Mouse (Mus musculus) limb, embryonic 15.5 days (tissue): Measurements from ENCODE around the gene Mei4. TPM values are rescaled to one million over a fixed set of nuclear protein-coding genes. Genes with fewer than 3 reads are reported as not detected.

Source experiments
- ATAC-seq: fragments of 200-750 bp; cut with Nextera tagmentation; 2 replicates; pipeline ENCODE4 v1.8.0; 2017; ENCODE audit warnings: low read depth, moderate TSS enrichment; ENCODE audit not compliant: insufficient number of reproducible peaks, low FRiP score, low TSS enrichment
- H3K27ac ChIP-seq: fragments of 300-500 bp; sonication (generic); 2 replicates; pipeline ENCODE4 v1.5.1; 2015; ENCODE audit warnings: moderate library complexity, mild to moderate bottlenecking, inconsistent platforms
- H3K27me3 ChIP-seq: fragments of 300-500 bp; sonication (generic); 2 replicates; pipeline ENCODE4 v1.6.1; 2015; ENCODE audit warnings: inconsistent platforms
- H3K36me3 ChIP-seq: fragments of 300-500 bp; sonication (generic); 2 replicates; pipeline ENCODE4 v1.6.1; 2015; ENCODE audit warnings: inconsistent platforms
- H3K4me1 ChIP-seq: fragments of 300-500 bp; sonication (generic); 2 replicates; pipeline ENCODE4 v1.6.1; 2015; ENCODE audit warnings: inconsistent platforms
- H3K4me2 ChIP-seq: fragments of 300-500 bp; sonication (generic); 2 replicates; pipeline ENCODE4 v1.6.1; 2015; ENCODE audit warnings: mild to moderate bottlenecking, inconsistent platforms
- H3K4me3 ChIP-seq: fragments of 300-500 bp; sonication (generic); 2 replicates; pipeline ENCODE4 v1.5.1; 2015; ENCODE audit warnings: mild to moderate bottlenecking, inconsistent platforms
- H3K9ac ChIP-seq: fragments of 300-500 bp; sonication (generic); 2 replicates; pipeline ENCODE4 v1.6.1; 2015; ENCODE audit warnings: inconsistent platforms
- H3K9me3 ChIP-seq: fragments of 300-500 bp; sonication (generic); 2 replicates; pipeline ENCODE4 v1.6.1; 2016; ENCODE audit warnings: inconsistent platforms
- WGBS: fragments of 180-500 bp; shearing (Covaris S2); methylation state at CpG from one replicate; pipeline ENCODE4 v1.1.7; 2015; 5-methylcytosine and 5-hydroxymethylcytosine counted together
- polyA plus RNA-seq: library from polyadenylated mRNA; unstranded; fragments of >200 nt; fragmentation: Nextera tagmentation; extraction: Ambion mirVana; gene quantifications from 2 replicates; pipeline ENCODE4 v1.2.1, GENCODE M21; 2015

Gene Mei4
- polyA plus RNA-seq, 1 experiment from 2014 or later = 1.0 TPM

DNA sequence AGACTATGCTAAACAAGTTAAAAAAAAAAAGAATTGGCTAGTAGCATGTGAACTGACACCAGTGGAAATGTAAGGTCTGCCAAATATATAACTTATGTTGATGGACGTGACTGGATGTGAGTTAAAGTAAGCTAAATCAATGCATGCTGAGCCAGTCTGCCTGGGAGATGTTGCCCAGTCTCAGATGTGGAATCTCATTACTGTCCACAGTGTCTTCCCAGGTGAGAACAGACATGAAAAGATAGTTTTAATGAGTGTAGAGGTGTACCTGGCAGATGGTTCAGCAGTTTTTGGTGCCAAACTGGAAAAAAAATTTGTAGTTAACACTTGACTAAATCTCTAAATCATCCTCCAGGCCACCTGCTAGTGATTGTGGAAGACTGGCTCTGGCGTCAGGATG, 94.4 kb downstream of the Mei4 start:
- H3K4me2 ChIP-seq = no peak overlapping the region
- 68% methylated on average over 2 of the region's 2 CpGs for WGBS
- no peaks in the 10 kb centered on the region for H3K36me3 ChIP-seq
- H3K9me3 ChIP-seq = no peaks in the 10 kb centered on the region
- no peak overlapping the region for H3K27ac ChIP-seq
- no peak overlapping the region for H3K9ac ChIP-seq
- no peaks in the 10 kb centered on the region for H3K4me1 ChIP-seq
- H3K4me3 ChIP-seq = no peak overlapping the region
- H3K27me3 ChIP-seq = no peaks in the 10 kb centered on the region
- ATAC-seq = no peak

DNA sequence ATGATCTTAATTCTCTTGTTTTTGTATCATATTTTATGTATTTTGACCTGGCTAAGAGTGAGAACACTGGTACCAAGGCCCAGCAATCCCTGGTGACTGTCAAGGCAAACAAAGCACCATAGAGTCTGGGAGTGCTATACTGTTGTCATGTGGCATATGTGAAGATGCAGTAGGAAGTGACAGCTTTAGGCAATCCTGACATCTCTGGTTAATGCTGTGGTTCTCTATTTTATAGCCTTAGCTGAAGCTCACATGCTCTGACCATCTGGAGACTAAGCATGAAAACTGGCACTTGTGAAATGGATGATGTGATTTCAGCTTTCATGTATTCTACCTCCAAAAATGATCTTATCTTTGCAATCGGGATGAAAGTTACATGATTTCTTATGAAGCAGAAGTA, 103.3 kb downstream of the Mei4 start:
- H3K9ac ChIP-seq = no peak overlapping the region
- no peak overlapping the region for H3K4me2 ChIP-seq
- no peak overlapping the region for H3K27ac ChIP-seq
- no peaks in the 10 kb centered on the region for H3K36me3 ChIP-seq
- ATAC-seq = no peak
- no peaks in the 10 kb centered on the region for H3K9me3 ChIP-seq
- H3K27me3 ChIP-seq = no peaks in the 10 kb centered on the region
- H3K4me1 ChIP-seq = no peaks in the 10 kb centered on the region
- WGBS = 74% methylated on average over 1 of the region's 1 CpGs
- no peak overlapping the region for H3K4me3 ChIP-seq

DNA sequence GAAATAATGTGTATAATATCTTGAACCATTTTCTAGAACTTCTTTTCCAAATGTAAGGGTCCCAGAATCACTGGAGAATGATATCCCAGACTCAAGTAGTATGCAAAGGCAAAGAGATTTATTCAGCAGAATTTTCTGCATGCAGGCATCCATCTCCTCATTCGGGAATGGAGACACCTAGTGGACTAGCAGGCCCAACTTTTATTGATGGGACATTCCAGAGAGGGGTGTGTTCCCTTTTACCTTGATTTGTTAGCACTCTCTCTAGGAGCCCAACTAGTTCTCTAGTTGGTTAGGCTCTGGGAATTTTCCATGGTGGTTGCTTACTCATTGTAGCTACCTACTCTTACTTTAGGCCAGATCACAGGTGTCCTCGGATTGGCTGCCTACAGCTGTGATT, 105.5 kb downstream of the Mei4 start:
- ATAC-seq = no peak
- Histone ChIP-seq H3K27me3 (no peaks in the 10 kb centered on the region), H3K4me2 (no peak overlapping the region), H3K27ac (no peak overlapping the region), H3K9me3 (no peaks in the 10 kb centered on the region), H3K36me3 (no peaks in the 10 kb centered on the region), H3K4me3 (no peak overlapping the region), H3K4me1 (no peaks in the 10 kb centered on the region), H3K9ac (no peak overlapping the region)
- 49% methylated on average over 2 of the region's 2 CpGs for WGBS

DNA sequence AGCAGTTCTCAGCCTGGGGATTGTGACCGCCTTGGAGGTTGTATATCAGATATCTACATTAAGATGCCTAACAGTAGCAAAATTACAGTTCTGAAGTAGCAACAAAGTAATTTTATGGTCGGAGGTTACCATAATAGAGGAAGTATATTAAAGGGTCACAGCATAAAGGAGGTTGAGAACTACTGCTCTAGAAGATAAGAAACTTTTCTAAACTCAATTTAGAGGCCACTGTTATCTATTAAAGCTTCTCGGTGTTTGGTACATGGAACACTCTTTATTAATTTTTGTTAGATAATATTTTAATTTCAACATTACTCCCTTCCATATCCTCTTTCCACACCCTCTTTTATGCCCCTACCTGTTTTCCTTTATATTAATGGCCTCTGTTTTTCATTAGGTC, 119.0 kb downstream of the Mei4 start:
- ATAC-seq = no peak
- no peaks in the 10 kb centered on the region for H3K4me1 ChIP-seq
- H3K27ac ChIP-seq = no peak overlapping the region
- no peak overlapping the region for H3K4me3 ChIP-seq
- no peak overlapping the region for H3K4me2 ChIP-seq
- no peaks in the 10 kb centered on the region for H3K9me3 ChIP-seq
- 90% methylated on average over 3 of the region's 3 CpGs for WGBS
- H3K9ac ChIP-seq = no peak overlapping the region
- no peaks in the 10 kb centered on the region for H3K36me3 ChIP-seq
- H3K27me3 ChIP-seq = no peaks in the 10 kb centered on the region

DNA sequence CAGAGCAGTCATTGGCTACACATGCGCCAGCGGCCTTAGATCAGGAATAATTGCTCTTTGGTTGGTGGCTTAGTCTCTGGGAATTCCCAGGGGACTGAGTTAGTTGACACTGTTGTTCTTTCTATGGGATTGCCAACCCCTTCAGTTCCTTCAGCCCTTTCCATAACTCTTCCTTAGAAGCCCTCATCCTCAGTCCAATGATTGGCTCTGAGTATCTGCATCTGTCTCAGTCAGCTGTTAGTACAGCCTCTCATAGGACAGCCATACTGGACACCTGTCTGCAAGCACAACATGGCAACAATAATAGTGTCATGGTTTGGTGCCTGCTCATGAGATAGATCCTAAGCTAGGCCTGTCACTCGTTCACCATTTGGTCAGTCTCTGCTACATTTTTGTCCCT, 149.5 kb downstream of the Mei4 start:
- no peaks in the 10 kb centered on the region for H3K9me3 ChIP-seq
- WGBS = 69% methylated on average over 3 of the region's 3 CpGs

DNA sequence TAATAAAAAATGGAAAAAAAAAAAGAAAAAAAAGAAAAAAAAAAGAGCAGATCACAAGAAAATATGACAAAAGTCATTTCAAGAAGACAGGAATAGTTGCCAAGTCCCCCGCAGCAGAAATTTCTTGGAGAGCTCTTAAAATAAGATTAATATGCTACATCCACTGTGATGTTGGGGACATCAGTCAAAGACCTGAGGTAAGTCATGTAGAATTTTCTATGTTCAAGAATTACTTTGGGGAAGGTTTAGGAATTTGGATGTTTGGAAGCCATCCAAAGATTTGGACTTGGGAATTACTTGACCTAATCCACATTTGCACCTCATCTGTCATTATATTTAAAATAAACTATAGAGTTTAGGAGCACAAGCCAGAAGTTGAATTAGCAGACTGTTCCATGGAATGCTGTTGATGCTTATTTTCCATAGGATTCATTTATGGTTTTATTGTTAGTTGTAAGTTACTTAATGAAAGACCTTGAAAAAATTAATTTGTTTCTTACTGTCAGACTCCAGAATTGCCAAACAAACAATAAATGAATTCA, 179.1 kb downstream of the Mei4 start:
- Histone ChIP-seq H3K27ac (no peak overlapping the region), H3K4me2 (no peak overlapping the region), H3K9ac (no peak overlapping the region), H3K4me1 (no peaks in the 10 kb centered on the region), H3K4me3 (no peak overlapping the region), H3K9me3 (no peaks in the 10 kb centered on the region), H3K27me3 (no peaks in the 10 kb centered on the region), H3K36me3 (no peaks in the 10 kb centered on the region)
- no peak for ATAC-seq
- 63% methylated on average over 1 of the region's 1 CpGs for WGBS

More for the DNA sequence above, 149.5 kb downstream of the Mei4 start:
- Histone ChIP-seq H3K27me3 (no peaks in the 10 kb centered on the region), H3K9ac (no peak overlapping the region), H3K4me1 (no peaks in the 10 kb centered on the region), H3K4me3 (no peak overlapping the region), H3K36me3 (no peaks in the 10 kb centered on the region), H3K27ac (no peak overlapping the region), H3K4me2 (no peak overlapping the region)
- 0 out of 2 replicates have a peak, but pooled peaks have one; percentile 35 for ATAC-seq

DNA sequence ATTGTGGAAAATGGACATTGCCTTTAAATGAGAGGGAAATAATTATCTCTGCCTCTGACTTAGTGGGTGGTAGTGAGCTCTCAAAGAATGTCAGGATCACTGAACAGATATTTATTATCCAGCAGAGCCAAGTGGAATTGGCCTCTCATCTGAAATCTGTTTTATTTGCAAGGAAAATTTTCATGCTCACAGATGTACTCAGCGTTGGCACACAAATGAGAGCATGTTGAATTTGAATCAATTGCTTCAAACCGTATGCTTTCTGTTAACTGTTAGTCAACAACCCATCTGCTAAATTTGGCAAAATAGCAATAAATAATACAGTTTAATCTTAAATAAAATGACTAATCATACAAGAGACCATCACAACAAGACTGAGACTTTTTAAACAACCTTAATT, 181.0 kb downstream of the Mei4 start:
- H3K36me3 ChIP-seq = no peaks in the 10 kb centered on the region
- WGBS = 72% methylated on average over 2 of the region's 2 CpGs
- no peaks in the 10 kb centered on the region for H3K27me3 ChIP-seq
- H3K9ac ChIP-seq = no peak overlapping the region
- H3K4me2 ChIP-seq = no peak overlapping the region
- H3K9me3 ChIP-seq = no peaks in the 10 kb centered on the region
- ATAC-seq = no peak
- H3K4me3 ChIP-seq = no peak overlapping the region
- H3K27ac ChIP-seq = no peak overlapping the region
- H3K4me1 ChIP-seq = no peaks in the 10 kb centered on the region

DNA sequence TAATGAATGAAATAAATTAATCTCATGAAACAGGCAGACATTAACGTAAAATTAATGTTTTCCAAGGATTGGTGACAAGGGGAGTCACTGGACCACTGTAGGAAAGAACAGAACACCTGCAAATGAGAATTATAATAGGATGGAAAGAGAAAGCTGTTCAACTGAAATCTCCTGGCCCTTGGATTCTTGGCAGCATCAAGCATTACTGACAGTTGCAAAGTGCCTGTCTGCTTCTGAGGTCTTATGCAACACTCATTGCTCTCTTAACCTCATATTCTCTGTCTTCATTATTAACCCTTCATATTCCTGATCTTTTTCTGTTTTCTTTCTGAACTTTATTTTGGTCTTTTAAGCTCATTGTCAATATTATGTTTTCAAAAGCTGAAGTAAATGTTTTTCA, 210.4 kb downstream of the Mei4 start:
- H3K9ac ChIP-seq = no peak overlapping the region
- no peak overlapping the region for H3K4me2 ChIP-seq
- no peaks in the 10 kb centered on the region for H3K4me1 ChIP-seq
- H3K27me3 ChIP-seq = no peaks in the 10 kb centered on the region
- no peaks in the 10 kb centered on the region for H3K36me3 ChIP-seq
- ATAC-seq = no peak
- H3K4me3 ChIP-seq = no peak overlapping the region
- WGBS = 59% methylated on average over 1 of the region's 1 CpGs
- H3K9me3 ChIP-seq = no peaks in the 10 kb centered on the region
- H3K27ac ChIP-seq = no peak overlapping the region

DNA sequence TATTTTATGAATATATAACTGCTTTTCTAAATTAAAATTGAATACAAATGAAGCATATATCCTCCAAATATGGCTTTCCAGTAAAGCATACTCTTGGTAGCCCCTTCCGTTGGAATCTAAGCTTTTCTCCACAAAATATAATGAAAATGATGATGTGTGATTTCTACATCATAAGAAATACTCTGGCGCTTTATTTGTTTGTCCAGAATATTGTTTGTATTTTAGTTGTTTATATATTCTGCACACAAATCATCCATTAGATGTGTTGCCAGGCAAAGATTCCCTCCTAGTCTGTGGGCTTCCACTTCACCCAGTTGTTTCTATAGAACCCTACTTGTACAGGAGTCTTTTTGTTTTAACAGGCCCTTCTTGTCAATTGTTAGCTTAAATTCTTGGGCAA, 211.8 kb downstream of the Mei4 start:
- ATAC-seq = no peak
- Histone ChIP-seq H3K27me3 (no peaks in the 10 kb centered on the region), H3K4me1 (no peaks in the 10 kb centered on the region), H3K27ac (no peak overlapping the region), H3K4me2 (no peak overlapping the region), H3K4me3 (no peak overlapping the region), H3K9me3 (no peaks in the 10 kb centered on the region), H3K36me3 (no peaks in the 10 kb centered on the region), H3K9ac (no peak overlapping the region)
- 87% methylated on average over 2 of the region's 2 CpGs for WGBS

DNA sequence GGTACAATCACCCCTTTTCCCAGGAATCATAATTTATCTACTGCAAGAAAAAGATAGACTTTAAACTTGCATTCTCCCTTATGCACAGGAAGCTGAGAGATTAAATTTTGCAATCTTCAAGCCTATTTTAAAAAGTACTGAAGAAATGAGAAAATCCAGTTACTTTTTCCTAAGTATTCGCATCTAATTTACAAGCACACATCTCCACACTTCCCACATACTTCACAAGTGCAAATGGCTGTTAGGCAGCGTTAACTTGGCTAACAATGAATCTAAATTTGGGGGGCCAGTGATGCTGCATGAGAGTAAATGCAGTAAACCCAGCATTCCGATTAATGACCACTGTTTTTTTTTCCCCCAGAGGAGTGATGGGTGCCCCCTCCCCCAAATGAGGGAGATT, 232.9 kb downstream of the Mei4 start:
- Histone ChIP-seq H3K9me3 (no peaks in the 10 kb centered on the region), H3K4me2 (no peak overlapping the region), H3K9ac (no peak overlapping the region), H3K4me3 (no peak overlapping the region), H3K4me1 (no peaks in the 10 kb centered on the region), H3K27ac (no peak overlapping the region), H3K27me3 (no peaks in the 10 kb centered on the region), H3K36me3 (no peaks in the 10 kb centered on the region)
- ATAC-seq = no peak
- WGBS = 60% methylated on average over 3 of the region's 3 CpGs

DNA sequence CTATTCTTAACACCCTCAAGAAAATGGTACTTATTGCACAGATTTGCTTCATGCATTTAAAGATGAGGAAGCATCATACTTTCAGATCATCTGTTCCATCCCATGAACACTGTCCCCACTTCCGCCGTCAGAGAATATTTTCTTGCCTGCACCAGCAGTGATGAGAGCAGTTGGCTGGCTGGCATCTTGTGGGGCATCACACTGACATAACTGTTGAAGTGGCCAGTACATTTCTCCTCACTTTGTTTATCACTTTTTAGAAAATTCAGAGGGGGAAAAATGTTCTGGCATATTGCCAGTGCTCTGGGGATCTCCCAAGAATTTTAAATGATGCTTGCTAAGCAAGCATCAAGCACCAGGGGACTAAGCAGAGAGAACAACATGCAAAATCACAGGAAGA, 251.4 kb downstream of the Mei4 start:
- H3K9me3 ChIP-seq = no peaks in the 10 kb centered on the region
- no peak overlapping the region for H3K4me2 ChIP-seq
- H3K27me3 ChIP-seq = no peaks in the 10 kb centered on the region
- H3K36me3 ChIP-seq = no peaks in the 10 kb centered on the region
- no peak overlapping the region for H3K9ac ChIP-seq
- ATAC-seq = no peak
- H3K4me1 ChIP-seq = no peaks in the 10 kb centered on the region
- WGBS = 91% methylated on average over 2 of the region's 2 CpGs
- H3K27ac ChIP-seq = no peak overlapping the region
- H3K4me3 ChIP-seq = no peak overlapping the region

DNA sequence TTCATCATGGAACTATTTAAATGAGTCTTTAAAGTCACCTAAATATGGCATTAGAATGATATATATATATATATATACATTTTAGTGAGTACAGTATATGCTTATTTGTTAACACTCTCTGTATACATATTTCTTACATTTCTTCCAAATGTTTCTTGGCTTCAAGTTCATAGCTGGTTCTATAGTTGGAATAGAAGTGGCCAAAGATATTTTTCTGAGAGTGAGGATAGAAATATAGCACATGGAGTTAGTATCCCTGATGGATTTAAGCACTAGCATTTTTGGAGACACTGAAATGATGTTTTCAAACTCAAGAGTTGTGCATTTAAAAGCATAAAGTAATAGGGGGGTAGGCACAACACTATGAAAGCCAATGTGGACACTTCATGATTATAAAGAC, 272.6 kb downstream of the Mei4 start:
- Histone ChIP-seq H3K4me3 (no peak overlapping the region), H3K9me3 (no peaks in the 10 kb centered on the region), H3K4me2 (no peak overlapping the region), H3K27ac (no peak overlapping the region), H3K36me3 (no peaks in the 10 kb centered on the region), H3K9ac (no peak overlapping the region), H3K27me3 (no peaks in the 10 kb centered on the region), H3K4me1 (no peaks in the 10 kb centered on the region)
- no peak for ATAC-seq

DNA sequence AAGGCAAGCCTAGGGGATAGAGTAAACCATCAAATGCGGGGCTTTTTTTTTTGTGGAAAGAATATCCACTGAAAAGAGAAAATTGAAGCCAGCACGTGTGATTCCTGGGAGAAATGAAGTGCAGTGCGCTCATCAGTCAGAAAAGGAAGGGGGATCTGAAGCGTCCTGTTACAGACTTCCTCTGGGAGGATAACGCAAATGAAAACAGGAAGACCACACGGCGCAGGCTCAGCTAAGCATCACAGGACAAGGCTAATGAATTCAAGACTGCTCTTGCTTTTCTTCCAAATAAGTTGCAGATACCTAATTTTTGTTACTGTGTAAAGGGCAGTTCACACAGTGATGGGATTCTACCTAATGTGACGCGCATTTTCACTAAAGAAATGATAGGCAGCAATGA, 296.7 kb downstream of the Mei4 start:
- Histone ChIP-seq H3K4me2 (0 out of 2 replicates have a peak overlapping the region, but pooled peaks have one; percentile 17), H3K27me3 (no peaks in the 10 kb centered on the region), H3K9me3 (no peaks in the 10 kb centered on the region), H3K27ac (no peak overlapping the region), H3K4me1 (no peaks in the 10 kb centered on the region), H3K9ac (no peak overlapping the region), H3K4me3 (no peak overlapping the region), H3K36me3 (no peaks in the 10 kb centered on the region)
- WGBS = 31% methylated on average over 9 of the region's 9 CpGs
- ATAC-seq = no peak
